Mouse (Mus musculus) brain, embryonic 14.5 days (tissue): Measurements from ENCODE around the gene Thoc6.

Experiments used
- CTCF ChIP-seq: fragments of 200-500 bp; IDR thresholded peaks from 2 replicates; pipeline ENCODE4 v1.5.1; 2012; ENCODE audit warnings: inconsistent platforms, mild to moderate bottlenecking, moderate library complexity, borderline replicate concordance; ENCODE audit not compliant: insufficient read depth, insufficient read length; ENCODE audit errors: extremely low read depth
- POLR2A ChIP-seq: fragments of 200-500 bp; IDR thresholded peaks from 2 replicates; pipeline ENCODE4 v1.6.1; 2012; ENCODE audit warnings: mild to moderate bottlenecking, inconsistent platforms, borderline replicate concordance; ENCODE audit not compliant: poor library complexity, insufficient read depth, insufficient read length, severe bottlenecking; ENCODE audit errors: extremely low read depth

- TF ChIP-seq POLR2A (no peak), CTCF (no peak)
These were observed 1.4 kb upstream of the Thoc6 start for GRCm38 (mm10) chr17:23675127-23675526.
